In the genomic region with DNA sequence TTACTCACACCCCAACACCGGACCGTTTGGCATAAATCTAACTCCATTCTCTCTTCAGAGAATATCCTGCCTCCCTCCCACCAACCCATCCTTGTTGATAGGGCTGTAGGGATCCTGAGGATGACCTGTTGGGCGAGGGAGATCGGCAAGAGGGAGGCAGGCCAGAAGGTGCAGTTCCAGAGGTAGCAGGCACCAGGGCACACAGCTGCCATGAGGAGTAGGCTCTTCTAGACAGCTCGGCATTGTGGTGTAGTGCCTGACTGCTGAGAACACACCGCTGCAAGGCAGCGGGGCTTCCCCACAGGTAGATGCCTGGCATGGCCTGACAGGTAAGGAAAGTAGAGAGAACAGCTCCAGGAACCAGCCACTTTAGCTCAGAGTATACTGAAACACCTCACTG, we compare ENCODE assay signal across 10 mouse cellular contexts. TPM values are rescaled to one million over a fixed set of nuclear protein-coding genes. Genes with fewer than 3 reads are reported as not detected.
DNase-seq lines count a peak whose midpoint lies in the region; ATAC-seq and TF ChIP-seq lines count a peak whose summit lies in the region.
"Had no signal": no experiment of that assay in that cellular context is flagged by ENCODE, and none has a peak within 500 bp of the region (broad histone marks: within the 10 kb centered on the region; RNA-seq: fewer than 3 reads in every experiment).

No protein-coding gene starts in this region.

- no peak for DNase-seq in heart, postnatal 25 days (ENCODE audit: low spot score)
- DNase-seq in limb, embryonic 14.5 days (ENCODE audit: low spot score) = no peak
- DNase-seq in gastrocnemius, adult 18-20 months (ENCODE audit: low spot score) = no peak
- DNase-seq in right cerebral cortex, postnatal 10 days (ENCODE audit: low spot score in 2 of 2) = no peak
- no peak for DNase-seq in adrenal gland, postnatal 25 days

- 0 out of 2 replicates have a peak overlapping the region, but pooled peaks have one; percentile 4 for H3K9ac ChIP-seq in heart, embryonic 12.5 days
- peak overlapping the region; percentile 10 for H3K9ac ChIP-seq in ES-Bruce4 (ENCODE audit: low read depth, poor library complexity, severe bottlenecking)
- H3K9ac ChIP-seq in forebrain, embryonic 15.5 days (replicated peaks) = no peak overlapping the region
- H3K9ac ChIP-seq in limb, embryonic 14.5 days (ENCODE audit: low read depth, low read length, severe bottlenecking) = no peak overlapping the region

- H3K36me3 ChIP-seq in heart, embryonic 12.5 days = no peaks in the 10 kb centered on the region
- H3K36me3 ChIP-seq in ES-Bruce4 (ENCODE audit: control insufficient read depth, insufficient read depth, low read length, poor library complexity, severe bottlenecking) = no peaks in the 10 kb centered on the region
- no peaks in the 10 kb centered on the region for H3K36me3 ChIP-seq in forebrain, embryonic 15.5 days
- H3K36me3 ChIP-seq in limb, embryonic 14.5 days (ENCODE audit: control insufficient read depth, insufficient read depth, low read length) = no peaks in the 10 kb centered on the region

- no peak overlapping the region for H3K27ac ChIP-seq in heart, embryonic 12.5 days (ENCODE audit: poor library complexity, severe bottlenecking)
- H3K27ac ChIP-seq in ES-Bruce4 (ENCODE audit: insufficient read depth, low read length) = no peak overlapping the region
- no peak overlapping the region for H3K27ac ChIP-seq in forebrain, embryonic 15.5 days (replicated peaks)
- no peak overlapping the region for H3K27ac ChIP-seq in limb, embryonic 14.5 days (replicated peaks; ENCODE audit: low read depth, low read length)
- H3K27ac ChIP-seq: macrophage had no signal

- peak overlapping the region; percentile 28; the same call in 1 of the 2 replicates for H3K4me2 ChIP-seq in heart, embryonic 12.5 days
- peak overlapping the region; percentile 32 for H3K4me2 ChIP-seq in forebrain, embryonic 15.5 days (replicated peaks)
- peak overlapping the region; percentile 38; the same call in 1 of the 2 replicates for H3K4me2 ChIP-seq in limb, embryonic 14.5 days (replicated peaks; ENCODE audit: low read depth, low read length, severe bottlenecking)

- H3K4me1 ChIP-seq in heart, embryonic 12.5 days (replicated peaks) = peaks cover 21% of the 10 kb centered on the region
- H3K4me1 ChIP-seq in ES-Bruce4 (ENCODE audit: control insufficient read depth, insufficient read depth, low read length) = peaks cover 10% of the 10 kb centered on the region
- H3K4me1 ChIP-seq in forebrain, embryonic 15.5 days = peaks cover 33% of the 10 kb centered on the region
- H3K4me1 ChIP-seq in limb, embryonic 14.5 days (ENCODE audit: control insufficient read depth, insufficient read depth, low read length) = peaks cover 6% of the 10 kb centered on the region; the same call in 1 of the 2 replicates

- TF ChIP-seq POLR2A in ES-Bruce4 (IDR thresholded peaks at IDR 0.05; ENCODE audit: insufficient read depth, low read length) = no peak
- no peak for TF ChIP-seq POLR2A in limb, embryonic 14.5 days (IDR thresholded peaks at IDR 0.05; ENCODE audit: borderline replicate concordance, extremely low read depth, insufficient read depth, insufficient read length)

- H3K4me3 ChIP-seq in heart, embryonic 12.5 days = no peak overlapping the region
- H3K4me3 ChIP-seq in ES-Bruce4 (ENCODE audit: low read depth, low read length) = peak overlapping the region; percentile 24
- no peak overlapping the region for H3K4me3 ChIP-seq in forebrain, embryonic 15.5 days
- H3K4me3 ChIP-seq in limb, embryonic 14.5 days (replicated peaks; ENCODE audit: low read length) = no peak overlapping the region

- H3K9me3 ChIP-seq in heart, embryonic 12.5 days (replicated peaks) = no peaks in the 10 kb centered on the region
- no peaks in the 10 kb centered on the region for H3K9me3 ChIP-seq in ES-Bruce4 (replicated peaks; ENCODE audit: control insufficient read depth, insufficient read depth, low read length, poor library complexity, severe bottlenecking)
- H3K9me3 ChIP-seq in forebrain, embryonic 15.5 days = no peaks in the 10 kb centered on the region
- H3K9me3 ChIP-seq in limb, embryonic 14.5 days (ENCODE audit: control insufficient read depth, low read length) = no peaks in the 10 kb centered on the region

- TF ChIP-seq CTCF in ES-Bruce4 (IDR thresholded peaks at IDR 0.05; ENCODE audit: low read depth, low read length) = no peak

- TF ChIP-seq EP300 in ES-Bruce4 (IDR thresholded peaks at IDR 0.05; ENCODE audit: insufficient read depth, low read depth, low read length) = no peak

- ATAC-seq in heart, embryonic 12.5 days (ENCODE audit: insufficient number of reproducible peaks, low FRiP score) = no peak
- ATAC-seq in forebrain, embryonic 15.5 days (replicated peaks) = peak; percentile 38; the same call in 1 of the 2 replicates
- no peak for ATAC-seq in limb, embryonic 14.5 days (ENCODE audit: low FRiP score, low read depth)

- peaks cover 36% of the 10 kb centered on the region for H3K27me3 ChIP-seq in heart, embryonic 12.5 days (replicated peaks)
- H3K27me3 ChIP-seq in ES-Bruce4 (ENCODE audit: control insufficient read depth, insufficient read depth, low read length, poor library complexity, severe bottlenecking) = no peaks in the 10 kb centered on the region
- no peaks in the 10 kb centered on the region for H3K27me3 ChIP-seq in forebrain, embryonic 15.5 days
- no peaks in the 10 kb centered on the region for H3K27me3 ChIP-seq in limb, embryonic 14.5 days (ENCODE audit: control insufficient read depth, insufficient read depth, low read length)

- 16% methylated on average over 7 of the region's 7 CpGs for WGBS in heart, embryonic 12.5 days
- 25% methylated on average over 7 of the region's 7 CpGs for WGBS in forebrain, embryonic 15.5 days
- whole genome bisulfite sequencing in limb, embryonic 14.5 days = 23% methylated on average over 7 of the region's 7 CpGs

- intact Hi-C loops in heart, postnatal 25 days (cut with DNase I) = loop anchor here (1.0 to 5.0 kb wide), 4 partner anchors 79 to 197 kb away; no protein-coding TSS in a partner anchor

RNA-seq across cellular contexts. Expression of a gene that starts 18.3 kb away (rescaled TPM):
- polyA plus RNA-seq in heart, embryonic 12.5 days (2016; fragmentation: Nextera tagmentation; extraction: Ambion mirVana) = 3.7 and 4.8 TPM in 2 replicates
- total RNA-seq in heart, postnatal 25 days (2021) = 10 to 100 TPM; 10.9 to 12.0 TPM
- 24.6 and 32.8 TPM in 2 replicates for polyA plus RNA-seq in ES-Bruce4 (2011; ENCODE audit: insufficient read depth, insufficient read length, low read depth, missing spikeins)
- polyA plus RNA-seq in forebrain, embryonic 15.5 days (2015; fragmentation: Nextera tagmentation; extraction: Ambion mirVana) = 0.18 and 0.69 TPM in 2 replicates
- polyA plus RNA-seq in limb, embryonic 14.5 days (2012; rRNA removed) = 8.5 and 9.2 TPM in 2 replicates
- 2.5 and 3.7 TPM in 2 replicates for polyA plus RNA-seq in limb, embryonic 14.5 days (2014; fragmentation: Nextera tagmentation; extraction: Ambion mirVana)
- total RNA-seq in gastrocnemius, adult 18-20 months (2021) = 1 to 10 TPM; 5.0 to 6.1 TPM
- 16.5 and 18.0 TPM in 2 replicates for total RNA-seq in adrenal gland, postnatal 25 days (2021)

RNA-seq across cellular contexts. Expression of a gene that starts 33.4 kb away (rescaled TPM):
- not detected in 2 replicates for polyA plus RNA-seq in heart, embryonic 12.5 days (2016; fragmentation: Nextera tagmentation; extraction: Ambion mirVana)
- total RNA-seq in heart, postnatal 25 days (2021) = not detected
- polyA plus RNA-seq in ES-Bruce4 (2011; ENCODE audit: insufficient read depth, insufficient read length, low read depth, missing spikeins) = 16.8 and 20.0 TPM in 2 replicates
- polyA plus RNA-seq in forebrain, embryonic 15.5 days (2015; fragmentation: Nextera tagmentation; extraction: Ambion mirVana) = 13.9 and 16.2 TPM in 2 replicates
- 0.94 and 1.3 TPM in 2 replicates for polyA plus RNA-seq in limb, embryonic 14.5 days (2012; rRNA removed)
- polyA plus RNA-seq in limb, embryonic 14.5 days (2014; fragmentation: Nextera tagmentation; extraction: Ambion mirVana) = 0.72 and 0.91 TPM in 2 replicates
- not detected for total RNA-seq in gastrocnemius, adult 18-20 months (2021)
- not detected in 2 replicates for total RNA-seq in adrenal gland, postnatal 25 days (2021)
- polyA plus RNA-seq: heart, postnatal 0 days; macrophage had no signal

RNA-seq across cellular contexts. Expression of a gene that starts 33.4 kb away (rescaled TPM):
- polyA plus RNA-seq in heart, embryonic 12.5 days (2016; fragmentation: Nextera tagmentation; extraction: Ambion mirVana) = not detected in 2 replicates
- not detected for total RNA-seq in heart, postnatal 25 days (2021)
- polyA plus RNA-seq in ES-Bruce4 (2011; ENCODE audit: insufficient read depth, insufficient read length, low read depth, missing spikeins) = 7.6 and 7.7 TPM in 2 replicates
- 2.5 and 2.8 TPM in 2 replicates for polyA plus RNA-seq in forebrain, embryonic 15.5 days (2015; fragmentation: Nextera tagmentation; extraction: Ambion mirVana)
- polyA plus RNA-seq in limb, embryonic 14.5 days (2012; rRNA removed) = 0.80 and 0.81 TPM in 2 replicates
- polyA plus RNA-seq in limb, embryonic 14.5 days (2014; fragmentation: Nextera tagmentation; extraction: Ambion mirVana) = 0.14 and 0.17 TPM in 2 replicates
- total RNA-seq in gastrocnemius, adult 18-20 months (2021) = not detected
- total RNA-seq in adrenal gland, postnatal 25 days (2021) = not detected in 2 replicates
- polyA plus RNA-seq: heart, postnatal 0 days; macrophage had no signal

Comparison
In these comparisons a context has a peak if more than half of its experiments do, and no peak if none do; other contexts are left out.
1. H3K9ac ChIP-seq: peak in heart, embryonic 12.5 days (single experiment) and ES-Bruce4 (single experiment); none in forebrain, embryonic 15.5 days (single experiment) and limb, embryonic 14.5 days (single experiment).
2. Peak in every context shown above with its lines, with median percentiles within 50 percentile points of each other: H3K4me2 ChIP-seq.